Mouse (Mus musculus): Measurements from ENCODE around the gene Ncan.
"Not testable (repeated sequence)": the region's sequence is repeated elsewhere in the genome, so short reads cannot be mapped to it uniquely, and the experiment has no call there.

Ncan gene

DNA sequence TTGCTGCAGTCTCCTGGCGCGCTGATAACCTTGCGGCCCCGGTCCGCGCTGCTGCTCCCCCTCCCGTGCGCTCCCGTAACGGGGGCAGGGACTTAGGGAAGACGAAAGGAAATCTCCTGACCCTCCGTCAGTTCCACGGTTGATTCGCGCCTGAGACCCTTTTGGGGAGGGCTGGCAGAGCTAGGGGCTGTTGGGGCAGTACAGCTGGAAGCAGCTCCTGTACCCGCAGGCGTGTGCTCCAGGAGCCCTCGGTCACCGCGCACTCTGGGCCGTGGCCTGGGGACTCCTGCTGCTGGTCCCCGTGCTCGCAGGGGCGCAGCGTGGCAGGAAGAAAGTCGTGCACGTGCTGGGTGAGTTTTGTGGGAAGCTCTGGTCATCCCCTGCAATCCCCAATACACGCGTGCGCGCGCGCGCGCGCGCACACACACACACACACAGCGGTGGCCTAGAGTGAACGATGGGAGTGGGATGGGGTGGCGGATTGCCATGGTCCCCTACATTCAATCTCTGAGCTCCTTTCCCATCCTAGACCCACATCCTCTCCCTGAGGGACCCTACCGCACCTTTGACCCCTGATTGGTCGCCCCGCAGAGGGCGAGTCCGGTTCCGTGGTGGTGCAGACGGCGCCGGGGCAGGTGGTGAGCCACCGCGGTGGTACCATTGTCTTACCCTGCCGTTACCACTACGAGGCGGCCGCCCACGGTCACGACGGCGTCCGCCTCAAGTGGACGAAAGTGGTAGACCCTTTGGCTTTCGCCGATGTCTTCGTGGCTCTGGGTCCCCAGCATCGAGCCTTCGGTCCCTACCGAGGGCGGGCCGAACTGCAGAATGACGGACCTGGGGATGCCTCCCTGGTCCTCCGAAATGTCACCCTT, 36.2 kb downstream of the Ncan start:
- DNase-seq (ENCODE audit: low read depth, low spot score), result no peak

DNA sequence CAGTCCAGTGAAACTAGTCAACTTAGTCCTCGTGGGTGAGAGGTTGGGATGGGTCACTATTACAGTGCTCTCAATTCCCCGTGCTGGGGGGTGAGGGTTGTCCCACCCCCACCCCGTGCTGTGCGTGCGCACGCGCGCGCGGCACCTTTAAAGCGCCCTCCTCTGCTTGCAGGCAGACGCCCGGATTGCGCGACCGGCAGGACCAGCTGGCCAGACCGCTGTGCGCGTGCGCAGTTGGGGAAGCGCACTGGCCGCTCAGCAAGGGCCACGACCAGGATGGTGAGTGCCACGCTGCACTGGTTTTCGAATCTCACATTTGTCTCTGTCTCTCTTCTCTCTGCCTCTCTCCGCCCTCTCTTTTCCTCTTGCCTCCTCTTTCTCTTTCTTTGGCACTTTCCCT, 37.4 kb downstream of the Ncan start, which contains the start of gene Hapln4:
Gene Hapln4, plus strand, starts transcription at position 173 of the 400 bp plus-strand sequence.
- DNase-seq (ENCODE audit: low read depth, low spot score), result no peak

DNA sequence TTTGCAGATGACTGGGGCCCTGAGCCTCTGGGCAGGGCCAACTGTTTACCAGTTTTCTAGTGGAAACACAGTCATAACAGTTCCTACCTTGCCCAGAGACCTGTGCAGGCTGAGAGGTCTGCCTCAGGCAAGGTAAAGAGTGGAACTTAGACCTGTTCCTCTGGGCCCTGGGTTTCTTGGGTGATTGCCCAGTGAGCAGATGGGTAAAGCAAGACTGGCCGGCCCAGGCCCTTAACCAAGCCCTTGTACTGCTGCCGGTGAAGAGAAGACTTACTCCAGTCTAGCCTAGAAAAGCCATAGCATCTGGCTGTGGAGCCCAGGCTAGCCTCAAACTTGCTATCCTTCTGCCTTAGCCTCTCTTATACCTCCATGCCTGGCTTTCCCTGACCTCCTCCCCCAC, 38.7 kb downstream of the Ncan start:
- DNase-seq (ENCODE audit: low read depth, low spot score), result no peak

DNA sequence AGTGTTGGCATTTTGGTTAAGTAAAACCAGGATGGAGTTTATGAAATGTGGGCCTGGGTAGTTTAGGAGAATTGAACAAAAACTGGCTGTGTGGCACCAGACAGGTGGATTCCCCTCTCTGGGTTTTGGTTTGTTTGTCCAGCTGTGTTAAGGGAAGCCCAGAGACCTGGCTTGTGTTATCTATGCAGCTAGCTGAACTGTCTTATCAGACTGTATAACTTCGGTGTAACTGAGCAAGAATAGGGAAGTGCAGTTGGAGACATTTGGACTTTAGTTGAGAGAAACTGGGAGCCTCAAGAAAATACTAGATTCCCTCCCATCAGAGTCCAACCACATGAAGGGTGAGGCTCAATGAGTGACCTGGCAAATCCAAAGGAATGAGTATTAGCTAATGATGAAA, 47.0 kb downstream of the Ncan start:
- no peak for DNase-seq (ENCODE audit: low read depth, low spot score)

DNA sequence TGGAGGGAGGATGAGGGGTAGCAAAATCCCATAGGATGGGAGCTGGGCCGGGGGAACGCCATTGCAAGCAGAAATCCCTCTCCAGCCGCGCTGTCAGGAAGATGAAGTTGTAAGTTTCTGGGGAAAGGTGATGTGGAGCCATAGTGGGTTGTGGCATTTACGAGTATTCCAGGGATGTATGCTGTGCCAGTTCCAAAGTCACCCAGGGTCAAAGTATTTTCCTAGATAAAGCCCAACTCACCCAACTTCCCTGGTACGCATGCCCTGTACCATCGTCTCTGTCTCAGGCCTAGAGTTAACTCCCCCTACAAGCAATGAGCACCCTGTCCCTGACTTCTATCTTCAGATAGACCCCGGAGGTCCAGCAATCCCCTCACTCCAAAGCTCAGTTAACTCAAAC, 47.6 kb downstream of the Ncan start:
- DNase-seq (ENCODE audit: low read depth, low spot score), result no peak

DNA sequence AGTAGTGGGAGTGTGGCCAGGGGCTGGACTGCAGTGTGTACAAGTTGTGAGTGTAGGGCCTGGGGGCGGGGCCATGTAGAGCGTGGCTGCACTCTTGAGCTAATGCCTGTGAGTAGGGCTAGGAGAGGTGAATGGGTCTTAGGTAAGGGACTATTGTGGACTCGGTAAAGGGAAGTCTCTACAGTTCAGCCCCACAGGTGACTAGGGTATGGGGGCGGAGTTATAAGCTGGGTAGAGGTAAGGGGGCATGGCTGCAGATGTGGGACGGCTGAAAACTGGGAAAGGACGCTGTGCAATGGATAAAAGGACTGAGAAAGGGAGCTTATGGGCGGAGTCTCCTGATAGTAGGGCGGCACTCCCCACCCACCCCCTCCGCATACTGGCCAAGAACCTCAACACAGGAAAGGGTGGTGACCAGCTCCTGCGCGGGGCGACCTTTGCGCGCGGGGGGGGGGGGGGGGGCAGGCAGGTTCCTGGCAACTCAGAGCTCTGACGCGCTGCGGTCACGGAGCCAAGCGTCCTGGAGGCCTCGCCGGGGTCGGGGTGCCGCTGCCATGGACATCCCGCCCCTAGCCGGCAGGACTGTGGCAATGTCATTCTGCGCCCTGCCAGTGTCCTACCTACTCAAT, 48.1 kb downstream of the Ncan start, which contains the start of gene Tm6sf2:
Gene Tm6sf2, plus strand, starts transcription at position 484 of the 629 bp plus-strand sequence.
- peak; percentile 51 for DNase-seq (ENCODE audit: low read depth, low spot score)

DNA sequence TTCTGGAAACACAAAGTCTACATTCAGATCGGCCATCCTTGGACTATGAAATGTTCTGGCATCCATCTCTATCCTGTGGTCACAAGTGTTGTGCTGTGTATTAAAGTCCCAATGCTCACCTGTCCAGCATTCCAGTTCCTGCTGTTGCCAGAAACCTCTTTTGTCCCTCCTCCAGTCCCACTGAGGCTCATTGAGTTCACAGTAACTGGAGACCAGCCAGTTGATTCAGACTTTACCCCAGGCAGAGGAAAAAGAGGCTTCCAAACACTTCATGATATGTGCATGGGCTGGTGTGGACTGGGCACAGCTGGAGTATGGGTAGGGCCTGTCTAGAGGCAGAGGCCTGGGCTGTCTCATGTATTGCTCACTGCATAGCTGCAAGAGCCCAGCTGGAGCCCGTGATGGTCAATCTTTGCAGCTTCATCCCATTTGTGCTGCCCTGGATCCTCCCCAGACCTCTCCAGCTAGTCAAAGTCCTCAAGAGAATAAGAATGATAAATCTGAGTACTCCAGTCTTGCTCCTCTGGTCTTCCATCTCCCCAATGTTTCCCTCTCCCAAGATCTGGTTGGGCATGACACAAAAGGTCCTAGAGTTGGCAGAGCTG, 48.7 kb downstream of the Ncan start:
- DNase-seq (ENCODE audit: low read depth, low spot score), result no peak

DNA sequence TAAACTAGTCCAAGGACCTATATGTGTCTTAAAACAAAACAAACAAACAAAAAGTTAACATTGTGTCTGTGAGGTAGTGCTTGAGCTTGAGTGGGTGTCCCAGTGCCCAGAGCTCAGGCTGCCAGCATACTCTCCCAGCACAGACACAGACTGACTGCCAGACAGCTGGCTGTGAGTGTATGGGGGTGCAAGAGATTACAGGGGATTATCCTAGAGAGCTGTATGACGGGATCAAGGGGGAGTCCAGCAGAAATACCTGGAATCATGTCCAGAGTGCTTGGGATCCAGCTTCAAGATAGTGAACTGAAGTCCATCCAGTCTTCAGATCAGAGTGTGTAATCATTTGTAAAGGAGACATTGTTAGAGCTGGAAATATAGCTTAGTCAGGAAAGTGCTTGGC, 63.0 kb downstream of the Ncan start:
- DNase-seq (ENCODE audit: low read depth, low spot score), result no peak

DNA sequence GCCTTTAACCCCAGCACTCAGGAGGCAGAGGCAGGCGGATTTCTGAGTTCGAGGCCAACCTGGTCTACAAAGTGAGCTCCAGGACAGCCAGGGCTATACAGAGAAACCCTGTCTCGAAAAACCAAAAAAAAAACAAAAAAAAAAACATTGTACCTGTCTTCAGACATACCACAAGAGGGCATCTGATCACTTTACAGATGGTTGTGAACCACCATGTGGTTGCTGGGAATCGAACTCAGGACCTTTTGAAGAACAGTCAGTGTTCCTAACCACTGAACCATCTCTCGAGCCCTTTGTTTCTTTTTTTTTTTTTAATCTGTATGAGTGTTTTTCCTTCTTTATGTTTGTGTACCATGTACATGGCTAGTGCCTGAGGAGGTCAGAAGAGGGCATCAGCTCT, 70.2 kb downstream of the Ncan start:
- not testable (repeated sequence) for DNase-seq (ENCODE audit: low read depth, low spot score)

DNA sequence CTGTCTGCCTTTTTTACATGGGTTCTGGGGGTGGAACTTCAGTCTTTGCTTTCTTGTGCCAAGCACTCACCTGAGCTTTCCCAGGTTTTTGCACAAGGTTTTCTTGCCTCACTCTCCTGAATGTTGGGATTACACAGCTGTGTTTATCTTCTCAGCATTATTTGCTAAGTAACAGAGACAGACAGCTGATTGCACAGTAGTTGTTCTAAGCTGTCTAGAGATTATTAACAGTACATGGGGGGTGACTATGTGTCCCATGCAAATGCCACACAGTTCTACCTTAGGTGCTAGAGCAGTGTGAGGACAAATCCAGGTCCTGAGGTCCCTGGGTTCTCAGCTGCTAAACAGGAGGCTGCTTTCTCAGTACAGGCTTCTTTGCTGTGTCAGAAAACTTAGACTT, 71.0 kb downstream of the Ncan start:
- no peak for DNase-seq (ENCODE audit: low read depth, low spot score)

DNA sequence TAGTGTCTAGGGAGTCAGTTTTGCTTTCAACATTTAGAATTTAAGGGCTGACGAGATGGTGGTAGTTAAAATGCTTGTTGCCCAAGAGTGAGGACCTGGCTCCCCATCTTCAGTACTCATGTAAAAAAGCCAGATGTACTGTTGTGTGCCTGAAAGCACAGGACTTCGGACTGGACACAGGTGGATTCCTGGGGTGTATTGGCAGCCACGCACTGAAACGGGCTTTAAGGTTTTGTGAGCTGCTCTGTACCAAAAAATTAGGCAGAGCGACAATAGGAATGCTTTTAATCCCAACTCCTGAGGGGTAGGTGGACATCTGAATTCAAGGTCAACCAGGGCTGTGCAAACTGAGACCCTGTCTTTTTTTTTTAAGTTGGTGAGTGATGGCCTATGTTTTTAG, 76.7 kb downstream of the Ncan start:
- DNase-seq (ENCODE audit: low read depth, low spot score), result no peak
